Mouse (Mus musculus) neutrophil, adult 65 days (primary cell): ENCODE results near the gene Gabrr2. TPM values are rescaled to one million over a fixed set of nuclear protein-coding genes. Genes with fewer than 3 reads are reported as not detected.

Source experiments
- total RNA-seq: library from RNA; stranded (reverse); gene quantifications from 2 replicates; pipeline ENCODE4 v1.2.4, GENCODE M21; 2023

Gabrr2 gene
- total RNA-seq = not detected in 2 replicates

DNA sequence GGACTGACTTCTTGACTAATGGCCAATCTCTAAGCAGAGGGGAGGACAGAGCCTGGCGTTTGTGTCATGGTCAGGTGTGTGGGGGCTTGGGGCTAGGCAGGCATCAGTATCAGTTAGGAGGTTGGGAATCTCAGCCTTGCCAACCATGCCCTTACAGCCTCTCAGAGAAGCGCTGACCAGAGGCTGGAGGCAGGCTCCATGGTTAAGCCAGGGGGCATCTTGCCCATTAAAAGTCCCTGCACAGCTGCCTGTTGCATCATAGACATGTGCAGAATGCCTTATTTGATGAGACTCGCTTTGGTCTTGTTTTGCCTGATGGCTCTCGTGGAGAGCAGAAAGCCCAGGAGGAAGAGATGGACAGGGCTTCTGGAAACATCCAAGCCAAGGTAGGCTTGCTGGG lies at the start of gene Gabrr2:
TSS of gene Gabrr2 (plus strand) at position 19 of the 400 bp plus-strand sequence.

DNA sequence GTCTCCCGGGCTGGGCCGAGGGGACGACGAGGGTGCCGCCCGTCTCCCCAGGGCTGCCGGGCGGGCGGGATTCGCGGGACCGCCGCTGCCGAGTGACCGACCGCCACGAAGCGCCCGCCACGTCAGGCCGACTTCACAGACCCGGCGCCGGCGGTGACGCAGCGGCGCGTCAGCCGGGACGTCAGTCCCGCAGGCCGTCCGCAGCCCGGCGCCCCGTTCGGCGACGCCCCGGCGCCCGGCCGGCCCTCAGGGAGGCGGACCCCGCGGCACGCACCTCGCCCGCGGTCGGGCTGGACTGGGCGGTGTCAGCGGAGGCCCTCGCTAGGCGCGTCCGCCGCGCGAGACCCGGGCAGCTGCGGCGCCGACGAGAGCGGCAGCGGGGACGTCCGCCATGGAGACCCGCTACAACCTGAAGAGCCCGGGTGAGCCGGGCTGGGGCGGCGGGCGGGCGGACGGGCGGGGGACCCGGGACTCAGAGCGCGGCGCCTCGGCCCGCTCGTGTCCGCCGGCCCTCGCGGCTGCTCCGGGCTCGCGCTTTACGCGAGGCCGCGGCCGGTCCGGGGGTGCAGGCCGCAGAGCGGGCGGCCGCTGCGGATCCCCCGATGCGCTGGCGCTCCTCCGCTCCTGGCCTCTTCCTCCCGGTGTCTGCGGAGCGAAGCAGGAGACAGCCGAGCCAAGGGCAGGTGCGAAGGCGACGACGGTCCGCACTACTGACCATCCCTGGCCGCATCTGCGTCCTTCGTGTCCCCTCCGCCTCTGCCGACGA lies 31.4 kb upstream of the Gabrr2 start, which contains the start of gene Ube2j1:
TSS of gene Ube2j1 (plus strand) at position 222 of the 766 bp plus-strand sequence.

DNA sequence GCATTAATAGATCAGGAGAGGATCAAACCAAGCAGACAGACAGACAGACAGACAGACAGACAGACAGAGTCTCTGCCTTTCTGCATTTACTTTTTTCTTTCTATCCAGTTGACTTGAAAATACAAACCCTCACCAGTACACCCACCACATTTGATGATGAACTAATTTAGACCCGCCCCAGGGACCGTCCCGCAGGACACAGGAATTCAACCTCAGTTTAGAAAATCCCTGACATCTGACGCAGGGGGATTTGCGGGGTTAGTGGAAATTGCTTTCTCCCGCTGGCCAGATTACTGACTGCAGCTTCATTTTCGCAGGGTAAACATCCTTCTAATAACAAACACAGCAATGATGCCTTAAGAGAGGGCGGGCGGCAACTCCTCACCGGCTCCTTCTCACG lies 69.4 kb downstream of the Gabrr2 start, which contains the start of gene Gabrr1:
TSS of gene Gabrr1 (plus strand) at position 301 of the 400 bp plus-strand sequence.

Other genes starting within 250 kb of the Gabrr2 start
- 0.98 TPM in 1 of 2 replicates, not detected in the other for gene Ankrd6, start 112.2 kb upstream of the Gabrr2 start, total RNA-seq
- 0.57 and 1.0 TPM in 2 replicates for gene Rragd, start 80.0 kb upstream of the Gabrr2 start, total RNA-seq
- gene Ube2j1, start 31.6 kb upstream of the Gabrr2 start, total RNA-seq = 65.8 and 68.6 TPM in 2 replicates
- not detected in 2 replicates for gene Gabrr1, start 69.5 kb downstream of the Gabrr2 start, total RNA-seq
- gene Pm20d2, start 126.7 kb downstream of the Gabrr2 start, total RNA-seq = not detected in 2 replicates
- not detected in 2 replicates for gene Srsf12, start 146.0 kb downstream of the Gabrr2 start, total RNA-seq
- gene Pnrc1, start 227.2 kb downstream of the Gabrr2 start, total RNA-seq = 456 and 470 TPM in 2 replicates
- gene Rngtt, start 247.3 kb downstream of the Gabrr2 start, total RNA-seq = 25.8 and 38.5 TPM in 2 replicates